Mouse (Mus musculus): ENCODE measurements around the gene Chrnd.

- TF ChIP-seq CTCF (IDR thresholded peaks at IDR 0.05; ENCODE audit: low read depth) (no peak), EP300 (IDR thresholded peaks at IDR 0.05; ENCODE audit: low read depth) (no peak)
Measured at GRCm38 (mm10) chr1:87170458-87170857, 19.9 kb upstream of the Chrnd start.
